Mouse (Mus musculus): ENCODE data around the gene Rps12-ps3. TPM values are rescaled to one million over a fixed set of nuclear protein-coding genes. Genes with fewer than 3 reads are reported as not detected.

Gene Rps12-ps3
- 5.0 and 10.5 TPM in 2 replicates for polyA plus RNA-seq (2014; fragmentation: Nextera tagmentation; extraction: Ambion mirVana)

GRCm38 (mm10) chr19:59321990-59322389 is at the start of gene Rps12-ps3:
TSS of gene Rps12-ps3 (plus strand) at chr19:59322290.
- H3K9ac ChIP-seq (replicated peaks; ENCODE audit: low read depth, low read length) = no peak within 1 kb of the TSS
- H3K4me2 ChIP-seq (ENCODE audit: low read depth, low read length) = no peak within 1 kb of the TSS
- H3K4me3 ChIP-seq (ENCODE audit: low read depth, low read length) = no peak within 1 kb of the TSS
- H3K9me3 ChIP-seq (ENCODE audit: control insufficient read depth, low read length) = no peaks in the 10 kb centered on the region
- ATAC-seq (ENCODE audit: low read depth) = no peak
- no peak within 1 kb of the TSS for H3K27ac ChIP-seq (ENCODE audit: low read depth, low read length)
- no peaks in the 10 kb centered on the region for H3K27me3 ChIP-seq (ENCODE audit: control insufficient read depth, insufficient read depth, low read length)
- no peaks in the 10 kb centered on the region for H3K4me1 ChIP-seq (ENCODE audit: control insufficient read depth, insufficient read depth, low read length)
- no peaks in the 10 kb centered on the region for H3K36me3 ChIP-seq (ENCODE audit: control insufficient read depth, insufficient read depth, low read length)
- WGBS = over 99% methylated on average over 8 of the region's 14 CpGs

- no peaks in the 10 kb centered on the region for H3K9me3 ChIP-seq (ENCODE audit: control insufficient read depth, low read length)
- no peaks in the 10 kb centered on the region for H3K27me3 ChIP-seq (ENCODE audit: control insufficient read depth, insufficient read depth, low read length)
- H3K4me1 ChIP-seq (ENCODE audit: control insufficient read depth, insufficient read depth, low read length) = no peaks in the 10 kb centered on the region
- WGBS = 87% methylated on average over 7 of the region's 7 CpGs
- H3K4me2 ChIP-seq (ENCODE audit: low read depth, low read length) = no peak overlapping the region
- H3K27ac ChIP-seq (ENCODE audit: low read depth, low read length) = no peak overlapping the region
- H3K4me3 ChIP-seq (ENCODE audit: low read depth, low read length) = no peak overlapping the region
- H3K36me3 ChIP-seq (ENCODE audit: control insufficient read depth, insufficient read depth, low read length) = no peaks in the 10 kb centered on the region
- no peak for ATAC-seq (ENCODE audit: low read depth)
- no peak overlapping the region for H3K9ac ChIP-seq (replicated peaks; ENCODE audit: low read depth, low read length)
Measured at GRCm38 (mm10) chr19:59273190-59273589, 48.9 kb upstream of the Rps12-ps3 start.

GRCm38 (mm10) chr19:59276354-59276753 is 45.7 kb upstream of the Rps12-ps3 start:
- no peaks in the 10 kb centered on the region for H3K9me3 ChIP-seq (ENCODE audit: control insufficient read depth, low read length)
- H3K4me3 ChIP-seq (ENCODE audit: low read depth, low read length) = no peak overlapping the region
- WGBS = 73% methylated on average over 7 of the region's 7 CpGs
- no peak overlapping the region for H3K4me2 ChIP-seq (ENCODE audit: low read depth, low read length)
- no peak for ATAC-seq (ENCODE audit: low read depth)
- no peaks in the 10 kb centered on the region for H3K4me1 ChIP-seq (ENCODE audit: control insufficient read depth, insufficient read depth, low read length)
- H3K27me3 ChIP-seq (ENCODE audit: control insufficient read depth, insufficient read depth, low read length) = no peaks in the 10 kb centered on the region
- H3K27ac ChIP-seq (ENCODE audit: low read depth, low read length) = no peak overlapping the region
- H3K9ac ChIP-seq (replicated peaks; ENCODE audit: low read depth, low read length) = no peak overlapping the region
- no peaks in the 10 kb centered on the region for H3K36me3 ChIP-seq (ENCODE audit: control insufficient read depth, insufficient read depth, low read length)

GRCm38 (mm10) chr19:59280841-59281240 is 41.2 kb upstream of the Rps12-ps3 start:
- Histone ChIP-seq H3K9me3 (ENCODE audit: control insufficient read depth, low read length) (no peaks in the 10 kb centered on the region), H3K4me3 (ENCODE audit: low read depth, low read length) (no peak overlapping the region), H3K36me3 (ENCODE audit: control insufficient read depth, insufficient read depth, low read length) (no peaks in the 10 kb centered on the region), H3K27me3 (ENCODE audit: control insufficient read depth, insufficient read depth, low read length) (no peaks in the 10 kb centered on the region), H3K4me1 (ENCODE audit: control insufficient read depth, insufficient read depth, low read length) (no peaks in the 10 kb centered on the region), H3K27ac (ENCODE audit: low read depth, low read length) (no peak overlapping the region), H3K9ac (replicated peaks; ENCODE audit: low read depth, low read length) (no peak overlapping the region), H3K4me2 (ENCODE audit: low read depth, low read length) (no peak overlapping the region)
- ATAC-seq (ENCODE audit: low read depth) = no peak; the same call in 1 of the 2 replicates

DNA sequence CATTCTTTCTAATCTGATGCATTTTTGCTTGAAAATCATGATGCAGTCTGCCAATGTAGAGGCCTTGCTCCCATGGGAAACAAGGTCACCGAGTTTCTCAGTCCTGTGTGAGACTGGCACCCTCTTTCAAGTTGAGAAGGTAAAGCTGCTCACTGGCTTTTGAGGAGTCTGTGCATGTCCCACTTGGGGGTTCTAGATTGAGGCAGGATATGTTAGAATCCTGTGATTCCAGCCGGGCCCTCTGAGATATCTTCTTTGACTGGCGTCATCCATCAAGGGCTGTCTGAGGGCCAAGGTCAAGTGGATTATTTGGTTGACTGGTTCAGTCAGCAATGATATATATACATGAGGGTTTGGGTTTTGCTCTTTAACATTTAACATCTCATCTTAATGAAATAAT is 40.1 kb upstream of the Rps12-ps3 start:
- H3K9ac ChIP-seq (replicated peaks; ENCODE audit: low read depth, low read length) = no peak overlapping the region
- H3K9me3 ChIP-seq (ENCODE audit: control insufficient read depth, low read length) = no peaks in the 10 kb centered on the region
- H3K36me3 ChIP-seq (ENCODE audit: control insufficient read depth, insufficient read depth, low read length) = no peaks in the 10 kb centered on the region
- WGBS = 86% methylated on average over 3 of the region's 3 CpGs
- H3K27ac ChIP-seq (ENCODE audit: low read depth, low read length) = no peak overlapping the region
- no peaks in the 10 kb centered on the region for H3K27me3 ChIP-seq (ENCODE audit: control insufficient read depth, insufficient read depth, low read length)
- no peak for ATAC-seq (ENCODE audit: low read depth)
- H3K4me2 ChIP-seq (ENCODE audit: low read depth, low read length) = no peak overlapping the region
- H3K4me3 ChIP-seq (ENCODE audit: low read depth, low read length) = no peak overlapping the region
- no peaks in the 10 kb centered on the region for H3K4me1 ChIP-seq (ENCODE audit: control insufficient read depth, insufficient read depth, low read length)

GRCm38 (mm10) chr19:59289042-59289441 is 33.0 kb upstream of the Rps12-ps3 start:
- H3K9ac ChIP-seq (replicated peaks; ENCODE audit: low read depth, low read length) = no peak overlapping the region
- no peak for ATAC-seq (ENCODE audit: low read depth)
- no peaks in the 10 kb centered on the region for H3K27me3 ChIP-seq (ENCODE audit: control insufficient read depth, insufficient read depth, low read length)
- no peaks in the 10 kb centered on the region for H3K9me3 ChIP-seq (ENCODE audit: control insufficient read depth, low read length)
- H3K36me3 ChIP-seq (ENCODE audit: control insufficient read depth, insufficient read depth, low read length) = no peaks in the 10 kb centered on the region
- no peaks in the 10 kb centered on the region for H3K4me1 ChIP-seq (ENCODE audit: control insufficient read depth, insufficient read depth, low read length)
- H3K27ac ChIP-seq (ENCODE audit: low read depth, low read length) = no peak overlapping the region
- H3K4me3 ChIP-seq (ENCODE audit: low read depth, low read length) = no peak overlapping the region
- no peak overlapping the region for H3K4me2 ChIP-seq (ENCODE audit: low read depth, low read length)

DNA sequence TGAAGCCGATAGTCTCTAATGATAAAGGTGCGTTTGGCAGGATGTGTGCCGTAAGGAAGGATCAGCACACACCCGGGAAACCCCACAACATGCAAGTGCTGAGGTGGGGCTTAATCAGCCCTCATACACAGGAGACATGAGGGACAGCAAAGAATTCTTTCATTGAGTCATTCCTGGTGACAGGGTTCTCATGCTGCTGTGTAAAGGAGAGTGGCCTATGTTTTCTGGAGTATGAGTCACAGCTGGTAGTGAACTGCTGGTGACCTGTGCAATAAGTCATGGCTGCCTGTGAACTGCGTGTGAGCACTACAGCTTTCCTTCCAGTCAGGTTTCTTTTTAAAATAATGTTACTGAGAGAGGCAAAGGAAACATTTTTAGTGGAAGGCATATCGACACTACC is 32.3 kb upstream of the Rps12-ps3 start:
- Histone ChIP-seq H3K4me3 (ENCODE audit: low read depth, low read length) (no peak overlapping the region), H3K36me3 (ENCODE audit: control insufficient read depth, insufficient read depth, low read length) (no peaks in the 10 kb centered on the region), H3K27me3 (ENCODE audit: control insufficient read depth, insufficient read depth, low read length) (no peaks in the 10 kb centered on the region), H3K9ac (replicated peaks; ENCODE audit: low read depth, low read length) (no peak overlapping the region), H3K9me3 (ENCODE audit: control insufficient read depth, low read length) (no peaks in the 10 kb centered on the region), H3K27ac (ENCODE audit: low read depth, low read length) (no peak overlapping the region), H3K4me2 (ENCODE audit: low read depth, low read length) (no peak overlapping the region), H3K4me1 (ENCODE audit: control insufficient read depth, insufficient read depth, low read length) (no peaks in the 10 kb centered on the region)
- no peak for ATAC-seq (ENCODE audit: low read depth)
- WGBS = 78% methylated on average over 6 of the region's 6 CpGs

GRCm38 (mm10) chr19:59292183-59292839 is 29.8 kb upstream of the Rps12-ps3 start:
- Histone ChIP-seq H3K27me3 (ENCODE audit: control insufficient read depth, insufficient read depth, low read length) (no peaks in the 10 kb centered on the region), H3K9me3 (ENCODE audit: control insufficient read depth, low read length) (no peaks in the 10 kb centered on the region), H3K4me3 (ENCODE audit: low read depth, low read length) (no peak overlapping the region), H3K36me3 (ENCODE audit: control insufficient read depth, insufficient read depth, low read length) (no peaks in the 10 kb centered on the region), H3K4me2 (ENCODE audit: low read depth, low read length) (no peak overlapping the region), H3K27ac (ENCODE audit: low read depth, low read length) (no peak overlapping the region), H3K4me1 (ENCODE audit: control insufficient read depth, insufficient read depth, low read length) (no peaks in the 10 kb centered on the region), H3K9ac (replicated peaks; ENCODE audit: low read depth, low read length) (no peak overlapping the region)
- WGBS = 88% methylated on average over 5 of the region's 5 CpGs
- no peak for ATAC-seq (ENCODE audit: low read depth)

DNA sequence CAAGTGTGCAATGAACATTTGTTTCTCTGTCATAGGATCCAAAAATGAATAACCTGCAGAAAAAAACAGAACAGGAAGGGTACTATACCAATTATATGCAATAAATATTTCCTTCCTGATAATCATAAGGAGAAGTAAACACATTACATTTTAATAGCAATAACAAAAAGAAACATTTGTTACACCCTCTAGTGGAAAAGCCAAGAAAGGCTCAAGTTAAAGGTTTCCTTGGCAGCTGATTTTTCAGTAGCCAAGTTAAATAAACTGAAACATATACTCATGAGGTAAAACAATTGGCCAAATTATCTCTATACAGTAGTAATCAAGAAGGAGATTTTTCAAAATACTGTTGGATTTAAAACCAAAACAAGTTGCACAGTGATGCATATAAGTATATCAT is 6.8 kb upstream of the Rps12-ps3 start:
- H3K27me3 ChIP-seq (ENCODE audit: control insufficient read depth, insufficient read depth, low read length) = no peaks in the 10 kb centered on the region
- no peak overlapping the region for H3K9ac ChIP-seq (replicated peaks; ENCODE audit: low read depth, low read length)
- no peaks in the 10 kb centered on the region for H3K4me1 ChIP-seq (ENCODE audit: control insufficient read depth, insufficient read depth, low read length)
- no peaks in the 10 kb centered on the region for H3K36me3 ChIP-seq (ENCODE audit: control insufficient read depth, insufficient read depth, low read length)
- ATAC-seq (ENCODE audit: low read depth) = no peak
- H3K4me2 ChIP-seq (ENCODE audit: low read depth, low read length) = no peak overlapping the region
- H3K9me3 ChIP-seq (ENCODE audit: control insufficient read depth, low read length) = no peaks in the 10 kb centered on the region
- H3K27ac ChIP-seq (ENCODE audit: low read depth, low read length) = no peak overlapping the region
- H3K4me3 ChIP-seq (ENCODE audit: low read depth, low read length) = no peak overlapping the region

Data from neural tube, embryonic 14.5 days (tissue).